Mouse (Mus musculus): ENCODE measurements at regions not wholly inside any gene's neighbourhood (a gene's known extent, or its start where the extent isn't known, plus 50 kb on each side); places are given as distances from the start of the nearest gene placed in this dataset.

- DNase-seq (ENCODE audit: low read depth, low spot score), result no peak
Measured at GRCm38 (mm10) chr4:55134339-55134738, 189.5 kb downstream of the Zfp462 start.

DNA sequence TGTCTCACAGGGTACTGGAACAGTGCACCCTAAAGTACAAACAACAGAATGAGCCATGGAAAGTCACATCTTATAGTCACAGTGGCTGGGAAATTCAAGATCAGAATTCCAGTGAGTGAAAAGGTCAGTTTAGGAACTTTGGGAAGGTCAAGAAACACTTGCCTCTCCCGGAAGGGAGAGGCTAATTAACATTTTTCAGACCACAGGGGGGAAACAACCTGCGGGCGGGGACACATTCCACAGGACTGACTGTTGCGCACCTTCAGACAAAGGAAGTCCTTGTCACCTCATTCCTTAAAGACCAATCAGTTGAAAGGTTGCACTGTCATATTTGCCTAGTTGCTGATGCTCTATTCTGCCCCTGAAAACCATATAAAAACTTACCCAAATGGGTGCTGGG, 189.9 kb downstream of the Zfp462 start:
- no peak for DNase-seq (ENCODE audit: low read depth, low spot score)

DNA sequence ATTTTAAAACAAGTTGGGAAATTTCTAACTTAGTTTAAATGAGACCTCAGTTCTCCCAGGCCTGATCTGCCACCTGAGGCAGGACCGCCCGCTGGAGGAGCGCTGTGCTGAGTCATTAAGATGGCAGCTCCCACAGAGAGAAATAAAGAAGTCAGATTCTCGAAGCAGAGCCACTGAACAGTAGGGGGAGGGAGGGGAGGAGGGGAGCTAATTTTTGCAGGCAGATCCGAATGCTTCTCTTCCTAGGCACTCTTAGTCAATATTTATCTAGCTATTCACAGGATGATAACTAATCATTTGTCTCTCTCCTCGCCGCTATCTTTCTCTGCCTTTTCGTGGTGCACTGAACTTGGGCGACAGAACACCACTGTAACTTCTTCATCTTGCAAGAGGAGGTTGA, 191.4 kb downstream of the Zfp462 start:
- DNase-seq (ENCODE audit: low read depth, low spot score), result no peak

DNA sequence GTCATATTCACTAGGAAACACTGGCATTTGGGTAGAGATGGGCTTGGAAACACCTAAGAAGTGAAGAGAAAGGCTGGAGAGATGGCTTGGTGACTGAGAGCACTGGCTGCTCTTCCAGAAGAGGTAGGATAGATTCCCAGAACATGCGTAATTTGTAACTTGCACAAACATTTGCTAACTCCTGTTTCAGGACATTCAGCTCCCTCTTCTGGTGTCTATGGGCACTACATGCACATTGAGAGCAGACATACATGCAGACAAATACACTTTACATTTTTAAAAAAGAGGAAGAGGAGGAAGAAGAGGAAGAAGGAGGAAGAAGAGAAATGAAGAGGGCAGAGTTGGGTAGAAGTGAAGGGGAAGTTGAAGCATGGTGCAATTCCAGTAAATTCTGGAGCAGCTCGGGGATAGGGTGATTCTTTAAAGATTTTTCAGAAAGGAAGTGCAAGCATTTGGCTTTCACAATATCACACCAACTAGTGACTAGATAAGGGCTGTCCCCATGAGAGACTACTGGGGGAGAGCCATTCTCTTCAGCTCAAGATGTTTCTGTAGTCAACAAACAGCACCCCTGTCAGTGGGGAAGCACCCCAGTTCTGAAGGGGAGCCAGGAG, 193.0 kb downstream of the Zfp462 start:
- DNase-seq (ENCODE audit: low read depth, low spot score), result no peak

- no peak for DNase-seq (ENCODE audit: low read depth, low spot score)
Measured at GRCm38 (mm10) chr4:55141317-55141716, 196.5 kb downstream of the Zfp462 start.

DNA sequence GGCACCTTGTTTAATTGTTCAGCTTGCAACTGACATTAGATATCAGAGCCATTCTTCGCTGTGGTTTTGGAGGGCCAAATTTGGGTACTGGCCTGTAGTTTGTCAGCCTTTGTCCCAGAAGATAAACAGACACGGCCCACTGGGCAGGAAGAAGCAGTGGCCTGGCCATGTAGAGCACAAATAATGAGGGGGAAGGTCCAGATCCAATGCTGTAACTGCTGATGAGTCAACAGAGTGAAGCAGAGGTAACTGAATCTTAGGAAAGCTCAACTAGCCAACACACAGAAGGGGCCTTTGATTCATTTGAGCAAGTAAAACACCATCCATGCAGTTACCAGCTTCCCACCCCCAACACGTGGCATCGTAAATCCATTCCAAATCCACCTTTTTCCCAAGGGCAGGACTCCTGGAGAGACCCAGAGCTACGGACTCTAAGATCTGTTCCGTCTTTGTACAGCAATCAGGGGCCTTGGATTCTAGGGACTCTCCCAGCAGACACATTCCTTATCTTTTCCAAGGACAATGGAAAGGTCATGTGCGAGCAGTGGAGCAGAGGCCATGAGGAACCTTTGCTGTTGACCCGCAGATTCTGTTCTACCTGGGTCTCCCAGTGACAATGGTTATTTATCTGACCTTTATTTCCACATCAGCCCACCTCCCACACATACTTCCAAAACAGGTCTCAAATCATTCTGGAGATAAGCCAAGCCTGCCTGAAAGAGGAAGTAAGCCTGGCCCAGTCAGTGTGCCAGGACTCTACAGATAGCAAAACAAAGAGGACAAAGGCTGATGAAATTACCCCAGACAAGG, 197.3 kb downstream of the Zfp462 start:
- no peak for DNase-seq (ENCODE audit: low read depth, low spot score)

- no peak for DNase-seq (ENCODE audit: low read depth, low spot score)
Measured at GRCm38 (mm10) chr4:55143400-55143799, 198.6 kb downstream of the Zfp462 start.

DNA sequence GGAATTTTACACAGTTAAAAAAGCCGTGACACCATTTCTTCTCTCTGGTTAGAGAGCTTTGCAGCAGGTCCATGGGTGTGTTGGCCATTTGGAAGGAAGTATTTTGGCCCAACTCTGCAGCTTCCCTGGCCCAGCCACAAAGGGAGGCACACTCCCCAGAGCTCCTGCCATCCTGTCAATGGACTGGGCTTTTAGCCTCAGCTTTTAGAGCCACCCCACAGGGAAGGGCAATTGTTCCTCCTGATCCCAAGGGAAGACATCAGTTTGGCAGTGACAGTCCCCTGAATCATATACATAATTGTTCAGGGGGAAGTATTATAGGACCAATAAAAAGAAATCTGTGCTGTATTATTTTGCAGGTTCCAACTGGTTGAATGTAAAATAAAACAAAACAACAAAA, 200.1 kb downstream of the Zfp462 start:
- no peak for DNase-seq (ENCODE audit: low read depth, low spot score)

GRCm38 (mm10) chr4:55145968-55146367, 201.1 kb downstream of the Zfp462 start:
- no peak for DNase-seq (ENCODE audit: low read depth, low spot score)

DNA sequence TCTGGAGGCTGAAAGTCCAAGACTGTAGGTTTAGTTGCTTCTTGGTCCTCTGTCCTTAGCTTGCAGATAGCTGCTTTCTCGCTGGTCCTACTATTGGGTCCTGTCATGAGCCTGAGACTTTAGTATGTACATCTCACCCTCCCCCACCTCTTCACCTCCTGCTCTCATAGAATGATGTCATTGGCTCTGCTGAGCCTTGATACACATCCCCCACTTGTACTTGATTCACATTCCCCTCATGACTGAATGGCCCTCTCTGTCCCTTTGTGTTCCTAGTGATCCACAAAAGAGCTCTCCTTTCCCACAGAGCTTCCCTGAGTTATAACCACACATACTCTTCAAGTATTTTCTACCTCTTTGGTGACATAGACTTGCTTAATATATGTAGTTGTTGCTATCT, 201.5 kb upstream of the Rad23b start:
- no peak for DNase-seq (ENCODE audit: low read depth, low spot score)

DNA sequence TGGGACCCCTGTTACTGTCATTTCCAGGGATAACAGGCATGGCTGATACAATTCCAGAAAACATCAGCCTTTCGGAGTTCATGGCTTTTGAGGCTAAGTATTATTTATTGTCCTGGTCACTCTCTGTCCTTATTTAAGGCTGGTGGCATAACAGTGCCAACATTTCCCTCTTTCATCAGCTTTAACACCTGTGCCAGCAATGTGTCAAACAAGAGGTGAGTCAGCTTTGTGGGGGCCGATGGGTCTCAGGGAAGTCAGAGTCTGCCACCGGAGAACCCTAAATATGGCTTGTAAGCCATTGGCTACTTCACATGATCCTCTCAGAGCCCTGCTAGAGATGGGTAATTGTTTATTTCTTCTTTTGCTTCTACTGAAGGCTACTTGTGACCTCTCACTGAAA, 195.3 kb upstream of the Rad23b start:
- no peak for DNase-seq (ENCODE audit: low read depth, low spot score)

GRCm38 (mm10) chr4:55158166-55158739, 191.6 kb upstream of the Rad23b start:
- DNase-seq (ENCODE audit: low read depth, low spot score), result no peak

- DNase-seq (ENCODE audit: low read depth, low spot score), result no peak
Measured at GRCm38 (mm10) chr4:55166266-55166665, 183.6 kb upstream of the Rad23b start.

DNA sequence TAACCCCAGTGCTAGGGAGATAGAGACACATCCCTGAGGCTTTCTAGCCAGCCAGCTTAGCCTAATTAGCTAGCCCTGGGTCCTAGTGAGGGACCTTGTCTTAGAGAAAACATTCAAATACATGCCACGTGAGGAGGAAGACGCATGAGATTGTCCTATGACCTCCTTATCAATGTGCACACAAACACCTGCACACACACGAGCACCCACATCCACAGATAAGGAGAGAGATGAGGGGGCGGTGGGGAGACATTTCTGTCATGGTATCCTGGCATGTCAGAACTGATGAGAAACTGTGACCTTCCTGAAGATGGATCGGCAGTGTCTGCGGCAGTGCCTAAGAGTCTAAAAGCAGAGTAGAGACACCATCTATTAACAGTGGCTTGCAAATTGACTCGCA, 180.8 kb upstream of the Rad23b start:
- no peak for DNase-seq (ENCODE audit: low read depth, low spot score)

GRCm38 (mm10) chr4:55172334-55172891, 177.4 kb upstream of the Rad23b start:
- DNase-seq (ENCODE audit: low read depth, low spot score), result no peak

- no peak for DNase-seq (ENCODE audit: low read depth, low spot score)
Measured at GRCm38 (mm10) chr4:55176026-55176425, 173.8 kb upstream of the Rad23b start.

DNA sequence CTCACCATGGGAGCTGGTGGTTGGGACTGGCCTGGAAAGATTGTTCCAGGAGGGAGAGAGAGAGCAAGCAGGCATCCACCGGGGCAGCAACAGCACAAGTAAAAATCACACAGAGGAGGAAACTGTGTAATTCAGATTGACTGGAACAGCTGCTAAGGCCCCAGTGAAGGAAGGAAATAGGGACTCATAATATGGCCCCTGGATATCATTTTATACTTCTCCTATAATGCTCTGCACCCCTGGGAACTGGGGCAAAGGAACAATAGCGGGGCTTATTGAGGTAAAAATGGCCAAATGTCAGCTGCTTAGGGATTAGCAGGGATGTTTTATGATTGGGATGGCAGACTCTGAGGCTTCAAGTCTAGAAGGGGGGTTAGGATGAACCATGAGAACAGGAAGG, 170.4 kb upstream of the Rad23b start:
- no peak for DNase-seq (ENCODE audit: low read depth, low spot score)

DNA sequence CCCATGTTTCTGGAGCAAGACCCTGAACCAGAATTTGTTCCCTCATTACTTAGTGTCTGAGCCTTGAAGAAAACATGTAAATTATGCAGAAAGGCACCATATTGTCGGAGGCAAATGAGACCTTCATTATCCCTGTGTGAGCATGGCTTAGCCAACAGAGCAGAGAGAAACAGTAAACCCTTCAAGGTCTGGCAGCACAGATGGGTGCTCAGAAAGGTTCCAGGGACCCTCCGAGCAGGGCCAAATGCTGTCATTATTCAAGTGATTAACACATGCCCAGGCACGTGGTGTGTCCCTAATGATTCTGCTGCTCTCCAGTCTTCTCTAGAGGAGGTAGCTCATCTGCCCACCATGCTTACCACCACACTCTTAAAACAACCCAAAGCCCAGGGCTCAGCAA, 166.3 kb upstream of the Rad23b start:
- DNase-seq (ENCODE audit: low read depth, low spot score), result no peak

GRCm38 (mm10) chr4:55188716-55189115, 161.1 kb upstream of the Rad23b start:
- DNase-seq (ENCODE audit: low read depth, low spot score), result no peak

GRCm38 (mm10) chr4:55190586-55190985, 159.3 kb upstream of the Rad23b start:
- DNase-seq (ENCODE audit: low read depth, low spot score), result no peak

GRCm38 (mm10) chr4:55194061-55194460, 155.8 kb upstream of the Rad23b start:
- no peak for DNase-seq (ENCODE audit: low read depth, low spot score)

- peak; percentile 45 for DNase-seq (ENCODE audit: low read depth, low spot score)
Measured at GRCm38 (mm10) chr4:55194552-55194951, 155.3 kb upstream of the Rad23b start.

All from brain, embryonic 18.5 days (tissue).